Mouse (Mus musculus): ENCODE measurements around the gene Ubap1l. TPM values are rescaled to one million over a fixed set of nuclear protein-coding genes. Genes with fewer than 3 reads are reported as not detected.

Gene Ubap1l
- polyA plus RNA-seq, 1 experiment from 2014 or later: 1.6 TPM

GRCm38 (mm10) chr9:65346476-65347111 is 14.2 kb upstream of the Ubap1l start:
- ATAC-seq (ENCODE audit: low FRiP score, low read depth): peak; percentile 68
- Histone ChIP-seq H3K4me2 (replicated peaks) (peak overlapping the region; percentile 91), H3K36me3 (no peaks in the 10 kb centered on the region), H3K27ac (peak overlapping the region; percentile 88), H3K4me3 (peak overlapping the region; percentile 100), H3K27me3 (replicated peaks) (no peaks in the 10 kb centered on the region), H3K9me3 (no peaks in the 10 kb centered on the region), H3K9ac (peak overlapping the region; percentile 98), H3K4me1 (peaks cover 17% of the 10 kb centered on the region)
- WGBS: under 1% methylated on average over 77 of the region's 77 CpGs

DNA sequence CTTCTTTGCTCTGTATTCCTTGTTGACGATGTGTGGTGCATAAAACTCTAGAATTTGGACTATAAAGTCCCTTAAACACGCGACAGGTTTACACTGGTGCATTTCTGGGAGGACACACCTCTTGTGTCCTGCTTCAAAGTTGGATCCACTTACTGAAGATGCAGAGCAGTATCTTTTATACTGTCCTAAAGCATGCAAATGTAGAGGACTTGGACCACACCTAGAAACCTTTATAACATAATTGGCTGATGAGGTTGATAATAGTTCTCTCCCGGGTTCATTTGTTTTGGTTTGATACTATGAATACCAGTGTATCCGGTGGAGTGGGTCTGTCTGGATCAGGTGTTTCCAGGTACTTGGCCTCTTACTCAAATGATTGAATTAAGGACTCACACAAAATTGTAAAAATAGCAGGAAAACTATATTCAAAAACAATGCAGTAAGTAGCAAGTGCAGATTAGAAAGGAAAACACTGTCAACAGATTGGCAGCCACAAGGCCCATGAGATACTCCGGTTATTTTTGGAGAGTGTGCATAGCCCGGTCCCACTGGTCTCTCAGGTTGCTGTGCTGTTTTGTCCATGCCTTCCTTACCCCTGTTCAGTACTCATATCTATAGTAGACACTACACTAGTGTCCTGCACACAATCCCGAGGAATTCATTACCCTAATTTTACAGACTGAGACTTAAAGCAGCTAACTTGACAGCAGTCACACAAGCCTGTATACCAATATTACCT is 13.6 kb upstream of the Ubap1l start:
- ATAC-seq (ENCODE audit: low FRiP score, low read depth): no peak
- H3K9ac ChIP-seq: peak overlapping the region; percentile 98
- peak overlapping the region; percentile 91 for H3K4me2 ChIP-seq (replicated peaks)
- 48% methylated on average over 8 of the region's 8 CpGs for WGBS
- H3K27ac ChIP-seq: no peak overlapping the region
- H3K9me3 ChIP-seq: no peaks in the 10 kb centered on the region
- H3K4me3 ChIP-seq: peak overlapping the region; percentile 100
- peaks cover 17% of the 10 kb centered on the region for H3K4me1 ChIP-seq
- no peaks in the 10 kb centered on the region for H3K27me3 ChIP-seq (replicated peaks)
- H3K36me3 ChIP-seq: no peaks in the 10 kb centered on the region

DNA sequence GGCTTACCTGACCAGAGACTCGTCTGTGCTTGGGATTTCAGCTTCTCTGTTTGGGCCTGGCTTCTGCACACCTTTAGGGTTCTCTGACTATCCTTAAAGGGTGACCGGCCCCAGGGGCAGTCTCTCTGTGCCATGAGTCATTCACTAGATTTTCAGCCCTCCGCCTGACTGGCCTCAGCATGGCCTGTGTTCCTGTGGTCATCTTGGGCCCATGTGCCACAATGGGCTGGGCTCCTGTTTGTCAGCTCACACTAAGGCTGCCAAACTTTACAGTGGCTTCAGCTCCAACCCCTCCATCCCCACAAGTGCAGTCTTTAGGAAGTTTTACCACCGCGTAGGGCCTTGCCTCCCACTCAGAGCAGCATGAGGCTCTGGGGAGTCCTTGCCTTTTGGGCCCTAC is 7.6 kb upstream of the Ubap1l start:
- no peak overlapping the region for H3K9ac ChIP-seq

GRCm38 (mm10) chr9:65356561-65356960 is 4.3 kb upstream of the Ubap1l start:
- 92% methylated on average over 7 of the region's 7 CpGs for WGBS
- peaks cover 61% of the 10 kb centered on the region for H3K36me3 ChIP-seq

More for the DNA sequence above, 7.6 kb upstream of the Ubap1l start:
- H3K27me3 ChIP-seq (replicated peaks): no peaks in the 10 kb centered on the region
- H3K9me3 ChIP-seq: no peaks in the 10 kb centered on the region
- H3K4me2 ChIP-seq (replicated peaks): no peak overlapping the region
- 0 out of 2 replicates have a peak, but pooled peaks cover 7% of the 10 kb centered on the region for H3K4me1 ChIP-seq
- no peak for ATAC-seq (ENCODE audit: low FRiP score, low read depth)
- H3K4me3 ChIP-seq: no peak overlapping the region
- WGBS: 92% methylated on average over 5 of the region's 5 CpGs
- H3K27ac ChIP-seq: no peak overlapping the region
- peaks cover 33% of the 10 kb centered on the region for H3K36me3 ChIP-seq

DNA sequence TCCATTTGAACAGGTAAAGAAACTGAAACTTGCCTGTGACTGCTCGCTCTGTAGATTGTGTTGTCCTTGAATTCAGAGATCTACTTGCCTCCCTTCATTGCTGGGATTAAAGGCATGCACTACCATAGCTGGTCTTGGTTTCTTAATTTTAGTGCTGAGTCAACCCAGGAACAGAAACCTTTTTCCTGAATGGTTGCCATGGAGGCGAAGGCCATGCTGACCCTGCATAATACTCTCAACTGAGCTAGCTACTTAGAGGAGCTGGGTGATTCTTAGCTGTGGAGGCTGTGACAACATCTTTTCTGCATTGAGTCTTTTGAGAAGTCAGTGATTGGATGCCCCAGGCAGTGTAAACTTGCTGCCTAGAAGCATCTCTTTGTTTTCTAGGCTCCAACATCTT is 3.9 kb upstream of the Ubap1l start:
- no peaks in the 10 kb centered on the region for H3K9me3 ChIP-seq
- WGBS: 88% methylated on average over 2 of the region's 2 CpGs
- no peak for ATAC-seq (ENCODE audit: low FRiP score, low read depth)
- no peaks in the 10 kb centered on the region for H3K27me3 ChIP-seq (replicated peaks)
- peaks cover 64% of the 10 kb centered on the region for H3K36me3 ChIP-seq
- no peaks in the 10 kb centered on the region for H3K4me1 ChIP-seq
- H3K4me3 ChIP-seq: no peak overlapping the region
- H3K27ac ChIP-seq: no peak overlapping the region
- no peak overlapping the region for H3K9ac ChIP-seq
- no peak overlapping the region for H3K4me2 ChIP-seq (replicated peaks)

More at GRCm38 (mm10) chr9:65356561-65356960, 4.3 kb upstream of the Ubap1l start:
- H3K9me3 ChIP-seq: no peaks in the 10 kb centered on the region
- no peaks in the 10 kb centered on the region for H3K4me1 ChIP-seq
- H3K27me3 ChIP-seq (replicated peaks): no peaks in the 10 kb centered on the region
- no peak overlapping the region for H3K27ac ChIP-seq
- no peak for ATAC-seq (ENCODE audit: low FRiP score, low read depth)
- H3K4me3 ChIP-seq: no peak overlapping the region
- no peak overlapping the region for H3K4me2 ChIP-seq (replicated peaks)
- H3K9ac ChIP-seq: no peak overlapping the region

DNA sequence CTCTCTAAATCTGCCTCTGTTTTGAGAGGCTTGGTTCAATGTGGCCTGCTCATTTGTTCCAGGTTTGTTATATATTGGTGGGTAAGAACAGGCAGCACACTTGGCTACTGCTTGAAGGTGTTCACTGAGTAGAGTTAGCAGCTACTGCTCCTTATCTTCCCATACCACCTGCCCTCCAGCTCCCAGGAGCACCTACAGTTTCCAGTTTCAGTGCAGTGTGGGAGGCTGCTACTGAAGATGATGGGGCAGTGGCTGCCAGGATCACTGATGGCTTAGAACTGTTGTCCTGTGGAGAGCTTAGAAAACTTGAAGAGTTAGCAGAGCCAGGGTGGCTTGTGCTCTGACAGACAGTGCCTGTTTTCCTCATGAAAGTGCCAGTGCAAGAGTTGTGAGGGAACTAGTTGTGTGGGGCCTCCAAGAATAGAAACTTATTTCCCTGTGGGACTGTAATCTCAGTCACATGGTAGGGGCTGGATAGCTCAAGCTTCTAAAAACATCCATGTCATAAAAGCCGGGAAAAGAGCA is 1.8 kb upstream of the Ubap1l start:
- no peak for ATAC-seq (ENCODE audit: low FRiP score, low read depth)
- 93% methylated on average over 1 of the region's 1 CpGs for WGBS
- Histone ChIP-seq H3K9me3 (no peaks in the 10 kb centered on the region), H3K9ac (no peak overlapping the region), H3K27ac (no peak overlapping the region), H3K4me1 (peaks cover 9% of the 10 kb centered on the region; the same call in 1 of the 2 replicates), H3K4me2 (replicated peaks) (no peak overlapping the region), H3K27me3 (replicated peaks) (no peaks in the 10 kb centered on the region), H3K4me3 (no peak overlapping the region), H3K36me3 (peaks cover 64% of the 10 kb centered on the region)

- no peak overlapping the region for H3K9ac ChIP-seq
- ATAC-seq (ENCODE audit: low FRiP score, low read depth): no peak
- peaks cover 34% of the 10 kb centered on the region for H3K36me3 ChIP-seq
- no peak overlapping the region for H3K4me3 ChIP-seq
- no peak overlapping the region for H3K27ac ChIP-seq
- peaks cover 9% of the 10 kb centered on the region; the same call in 1 of the 2 replicates for H3K4me1 ChIP-seq
- no peaks in the 10 kb centered on the region for H3K27me3 ChIP-seq (replicated peaks)
- H3K9me3 ChIP-seq: no peaks in the 10 kb centered on the region
- no peak overlapping the region for H3K4me2 ChIP-seq (replicated peaks)
- 60% methylated on average over 9 of the region's 9 CpGs for WGBS
Observed at GRCm38 (mm10) chr9:65363684-65364083, 2.8 kb downstream of the Ubap1l start.

GRCm38 (mm10) chr9:65365721-65366120 is 4.9 kb downstream of the Ubap1l start:
- 92% methylated on average over 7 of the region's 7 CpGs for WGBS
- Histone ChIP-seq H3K27ac (no peak overlapping the region), H3K9me3 (no peaks in the 10 kb centered on the region), H3K4me1 (peaks cover 9% of the 10 kb centered on the region; the same call in 1 of the 2 replicates), H3K9ac (no peak overlapping the region), H3K4me3 (no peak overlapping the region), H3K36me3 (peaks cover 18% of the 10 kb centered on the region), H3K4me2 (replicated peaks) (no peak overlapping the region), H3K27me3 (replicated peaks) (no peaks in the 10 kb centered on the region)
- ATAC-seq (ENCODE audit: low FRiP score, low read depth): no peak

GRCm38 (mm10) chr9:65371756-65372155 is 10.9 kb downstream of the Ubap1l start:
- Histone ChIP-seq H3K27ac (no peak overlapping the region), H3K4me1 (no peaks in the 10 kb centered on the region), H3K4me3 (no peak overlapping the region), H3K9ac (no peak overlapping the region), H3K4me2 (replicated peaks) (no peak overlapping the region), H3K27me3 (replicated peaks) (no peaks in the 10 kb centered on the region), H3K36me3 (peaks cover 19% of the 10 kb centered on the region), H3K9me3 (no peaks in the 10 kb centered on the region)
- WGBS: 79% methylated on average over 24 of the region's 24 CpGs
- ATAC-seq (ENCODE audit: low FRiP score, low read depth): no peak

- 77% methylated on average over 4 of the region's 4 CpGs for WGBS
- no peaks in the 10 kb centered on the region for H3K4me1 ChIP-seq
- no peak for ATAC-seq (ENCODE audit: low FRiP score, low read depth)
- no peak overlapping the region for H3K4me3 ChIP-seq
- H3K27ac ChIP-seq: no peak overlapping the region
- H3K36me3 ChIP-seq: peaks cover 19% of the 10 kb centered on the region
- H3K4me2 ChIP-seq (replicated peaks): no peak overlapping the region
- H3K9me3 ChIP-seq: no peaks in the 10 kb centered on the region
- no peaks in the 10 kb centered on the region for H3K27me3 ChIP-seq (replicated peaks)
- no peak overlapping the region for H3K9ac ChIP-seq
Observed at GRCm38 (mm10) chr9:65372449-65372848, 11.6 kb downstream of the Ubap1l start.

- WGBS: 84% methylated on average over 5 of the region's 5 CpGs
Observed at GRCm38 (mm10) chr9:65374468-65375162, 13.8 kb downstream of the Ubap1l start.

More at GRCm38 (mm10) chr9:65374468-65375162, 13.8 kb downstream of the Ubap1l start:
- Histone ChIP-seq H3K4me1 (no peaks in the 10 kb centered on the region), H3K27me3 (replicated peaks) (no peaks in the 10 kb centered on the region), H3K4me2 (replicated peaks) (no peak overlapping the region), H3K36me3 (peaks cover 27% of the 10 kb centered on the region), H3K9me3 (no peaks in the 10 kb centered on the region), H3K27ac (no peak overlapping the region), H3K4me3 (no peak overlapping the region), H3K9ac (no peak overlapping the region)
- ATAC-seq (ENCODE audit: low FRiP score, low read depth): no peak
